Mouse (Mus musculus): ENCODE measurements around the gene Zdhhc14. TPM values are rescaled to one million over a fixed set of nuclear protein-coding genes. Genes with fewer than 3 reads are reported as not detected.

Zdhhc14 gene
- polyA plus RNA-seq, 1 experiment from 2014 or later = 9.2 TPM

DNA sequence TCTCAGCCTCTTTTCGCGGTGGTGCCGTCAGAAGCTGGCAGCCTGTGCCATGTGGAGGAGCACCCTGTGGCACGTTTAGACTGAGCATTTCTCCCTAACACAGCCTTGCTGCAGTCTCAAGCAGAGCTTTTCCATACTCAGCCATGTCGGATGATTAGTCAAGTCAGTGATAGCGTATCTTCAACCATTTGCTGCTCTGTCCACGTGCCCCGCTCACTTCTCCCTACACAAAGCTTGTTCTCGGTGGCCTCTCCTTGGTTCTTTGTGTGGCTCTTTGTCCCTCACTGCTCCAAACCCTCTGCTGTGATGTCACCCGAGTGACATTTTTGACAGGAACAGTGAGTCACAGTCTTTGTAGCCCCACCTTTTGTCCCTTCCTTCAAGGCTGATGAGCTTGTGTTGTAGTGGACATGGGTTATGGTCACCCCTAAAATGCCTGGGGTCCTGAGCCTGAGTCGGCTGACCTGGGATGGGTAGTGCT, 44.8 kb downstream of the Zdhhc14 start:
- Histone ChIP-seq H3K4me1 (ENCODE audit: control insufficient read depth, insufficient read depth, low read length) (no peaks in the 10 kb centered on the region), H3K36me3 (ENCODE audit: control insufficient read depth, insufficient read depth, low read length) (no peaks in the 10 kb centered on the region), H3K9ac (replicated peaks; ENCODE audit: low read length) (no peak overlapping the region), H3K4me2 (ENCODE audit: low read length) (no peak overlapping the region), H3K27me3 (ENCODE audit: control insufficient read depth, insufficient read depth, low read length) (no peaks in the 10 kb centered on the region), H3K27ac (replicated peaks; ENCODE audit: low read depth, low read length) (0 out of 2 replicates have a peak overlapping the region, but pooled peaks have one; percentile 38), H3K4me3 (replicated peaks; ENCODE audit: low read depth, low read length) (no peak overlapping the region), H3K9me3 (ENCODE audit: control insufficient read depth, low read length) (no peaks in the 10 kb centered on the region)
- ATAC-seq (ENCODE audit: low FRiP score, low TSS enrichment) = no peak
- 62% methylated on average over 11 of the region's 11 CpGs for WGBS
- peak; percentile 18 for DNase-seq

DNA sequence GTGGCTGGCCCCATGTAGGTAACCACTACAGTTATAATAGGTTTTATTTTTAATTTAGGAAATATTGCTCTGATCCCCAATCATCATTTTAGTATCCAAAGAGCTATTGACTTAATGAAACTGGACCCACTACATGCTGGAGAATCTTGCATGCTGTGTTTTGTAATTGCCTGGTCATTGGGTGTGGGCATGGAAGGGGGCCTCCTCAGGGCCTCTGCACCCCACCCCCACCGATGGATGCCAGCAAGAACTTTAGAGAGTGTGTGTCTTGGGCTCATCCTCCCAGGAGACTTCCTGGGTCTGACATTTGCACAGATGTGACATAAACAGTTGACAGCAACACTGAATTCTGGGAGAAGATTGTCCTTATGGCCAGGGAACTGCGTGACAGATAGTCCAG, 49.8 kb downstream of the Zdhhc14 start:
- Histone ChIP-seq H3K4me2 (ENCODE audit: low read length) (no peak overlapping the region), H3K4me1 (ENCODE audit: control insufficient read depth, insufficient read depth, low read length) (no peaks in the 10 kb centered on the region), H3K36me3 (ENCODE audit: control insufficient read depth, insufficient read depth, low read length) (no peaks in the 10 kb centered on the region), H3K9ac (replicated peaks; ENCODE audit: low read length) (no peak overlapping the region), H3K27me3 (ENCODE audit: control insufficient read depth, insufficient read depth, low read length) (no peaks in the 10 kb centered on the region), H3K9me3 (ENCODE audit: control insufficient read depth, low read length) (no peaks in the 10 kb centered on the region), H3K27ac (replicated peaks; ENCODE audit: low read depth, low read length) (no peak overlapping the region), H3K4me3 (replicated peaks; ENCODE audit: low read depth, low read length) (no peak overlapping the region)
- no peak for ATAC-seq (ENCODE audit: low FRiP score, low TSS enrichment)
- WGBS = 84% methylated on average over 2 of the region's 2 CpGs
- DNase-seq = no peak

DNA sequence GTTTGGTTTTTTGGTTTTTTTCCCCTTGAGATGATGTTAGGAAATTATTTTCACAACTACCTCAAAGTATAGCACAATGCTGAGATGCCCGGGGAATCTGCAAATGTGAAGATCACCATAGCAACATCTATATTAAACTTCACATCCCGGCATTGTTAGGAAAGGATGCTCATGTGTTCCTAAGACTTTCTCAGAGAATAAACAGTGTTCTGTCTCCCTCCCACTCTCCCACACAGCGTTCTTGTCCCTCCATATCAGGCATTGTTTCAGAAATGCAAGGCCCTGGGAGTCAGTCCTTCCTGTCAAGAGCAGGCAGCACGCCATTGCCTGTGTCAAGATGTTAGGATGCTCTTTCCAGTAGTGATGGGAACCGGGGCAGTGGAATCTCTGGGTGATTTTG, 51.7 kb downstream of the Zdhhc14 start:
- H3K4me2 ChIP-seq (ENCODE audit: low read length) = no peak overlapping the region
- H3K9ac ChIP-seq (replicated peaks; ENCODE audit: low read length) = no peak overlapping the region
- WGBS = 69% methylated on average over 5 of the region's 5 CpGs
- no peak overlapping the region for H3K4me3 ChIP-seq (replicated peaks; ENCODE audit: low read depth, low read length)
- no peak for ATAC-seq (ENCODE audit: low FRiP score, low TSS enrichment)
- H3K9me3 ChIP-seq (ENCODE audit: control insufficient read depth, low read length) = no peaks in the 10 kb centered on the region
- H3K27ac ChIP-seq (replicated peaks; ENCODE audit: low read depth, low read length) = no peak overlapping the region
- no peaks in the 10 kb centered on the region for H3K36me3 ChIP-seq (ENCODE audit: control insufficient read depth, insufficient read depth, low read length)
- DNase-seq = no peak
- H3K27me3 ChIP-seq (ENCODE audit: control insufficient read depth, insufficient read depth, low read length) = no peaks in the 10 kb centered on the region
- H3K4me1 ChIP-seq (ENCODE audit: control insufficient read depth, insufficient read depth, low read length) = no peaks in the 10 kb centered on the region

DNA sequence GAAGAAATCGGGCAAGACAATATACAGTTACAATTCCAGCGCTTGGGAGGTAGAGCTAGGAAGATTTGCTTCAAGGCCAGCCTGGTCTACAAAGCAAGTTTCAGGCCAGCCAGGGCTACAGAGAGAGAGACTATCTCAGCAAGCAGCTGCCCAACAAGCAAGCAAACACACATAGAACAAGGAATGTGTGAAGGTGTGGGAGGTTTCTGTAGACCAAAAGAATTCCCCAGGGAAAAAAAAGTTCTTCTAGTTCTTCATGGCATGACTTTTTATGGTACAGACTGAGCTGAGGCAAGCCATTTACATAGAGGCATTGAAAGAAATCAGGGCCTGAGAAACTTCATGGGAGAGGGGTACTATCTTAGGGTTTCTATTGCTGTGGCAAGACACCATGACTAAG, 52.7 kb downstream of the Zdhhc14 start:
- Histone ChIP-seq H3K9me3 (ENCODE audit: control insufficient read depth, low read length) (no peaks in the 10 kb centered on the region), H3K27me3 (ENCODE audit: control insufficient read depth, insufficient read depth, low read length) (no peaks in the 10 kb centered on the region), H3K36me3 (ENCODE audit: control insufficient read depth, insufficient read depth, low read length) (no peaks in the 10 kb centered on the region), H3K9ac (replicated peaks; ENCODE audit: low read length) (no peak overlapping the region), H3K4me3 (replicated peaks; ENCODE audit: low read depth, low read length) (no peak overlapping the region), H3K4me1 (ENCODE audit: control insufficient read depth, insufficient read depth, low read length) (no peaks in the 10 kb centered on the region), H3K4me2 (ENCODE audit: low read length) (no peak overlapping the region), H3K27ac (replicated peaks; ENCODE audit: low read depth, low read length) (no peak overlapping the region)
- 92% methylated on average over 2 of the region's 2 CpGs for WGBS
- DNase-seq = no peak
- no peak for ATAC-seq (ENCODE audit: low FRiP score, low TSS enrichment)

DNA sequence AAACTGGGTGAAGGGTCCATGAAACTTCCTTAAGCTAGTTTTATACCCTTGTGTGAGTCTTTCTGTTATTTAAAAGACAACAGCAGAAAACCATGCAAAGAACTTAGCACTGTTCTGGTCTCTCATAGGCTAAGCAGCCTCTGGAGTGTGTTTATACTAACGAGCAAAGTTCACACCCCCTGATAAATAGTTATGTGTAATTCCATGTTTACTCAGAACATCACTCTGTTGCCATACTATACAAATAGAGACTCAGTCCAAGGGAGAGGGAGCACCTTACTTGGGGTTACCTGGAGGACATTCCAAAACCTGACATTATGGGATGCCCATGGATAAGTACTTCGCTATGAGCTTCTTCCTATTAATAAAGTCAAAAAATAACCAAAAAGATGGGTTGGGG, 56.2 kb downstream of the Zdhhc14 start:
- no peak for ATAC-seq (ENCODE audit: low FRiP score, low TSS enrichment)
- no peaks in the 10 kb centered on the region for H3K27me3 ChIP-seq (ENCODE audit: control insufficient read depth, insufficient read depth, low read length)
- 92% methylated on average over 2 of the region's 2 CpGs for WGBS
- no peak for DNase-seq
- H3K36me3 ChIP-seq (ENCODE audit: control insufficient read depth, insufficient read depth, low read length) = no peaks in the 10 kb centered on the region
- no peak overlapping the region for H3K9ac ChIP-seq (replicated peaks; ENCODE audit: low read length)
- no peak overlapping the region for H3K27ac ChIP-seq (replicated peaks; ENCODE audit: low read depth, low read length)
- no peaks in the 10 kb centered on the region for H3K9me3 ChIP-seq (ENCODE audit: control insufficient read depth, low read length)
- no peaks in the 10 kb centered on the region for H3K4me1 ChIP-seq (ENCODE audit: control insufficient read depth, insufficient read depth, low read length)
- no peak overlapping the region for H3K4me3 ChIP-seq (replicated peaks; ENCODE audit: low read depth, low read length)
- no peak overlapping the region for H3K4me2 ChIP-seq (ENCODE audit: low read length)

DNA sequence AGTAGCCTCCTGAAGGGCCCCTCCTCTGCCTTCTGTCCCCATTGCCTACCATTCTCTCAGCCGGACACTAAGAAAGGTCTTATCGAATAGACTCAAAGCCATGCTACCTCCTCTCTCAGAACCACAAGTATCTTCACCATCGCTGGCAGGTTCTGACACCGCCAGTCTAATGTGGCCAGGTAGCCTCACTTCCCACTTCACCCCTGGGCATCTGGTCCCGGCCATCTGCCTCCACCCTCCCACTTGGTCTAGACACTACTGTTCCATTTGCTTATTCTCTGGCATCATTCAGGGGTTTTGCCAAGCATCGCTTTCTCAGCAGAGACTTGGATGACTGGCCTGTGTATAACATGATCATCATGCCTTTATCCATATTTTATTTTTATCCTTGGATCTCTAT, 57.1 kb downstream of the Zdhhc14 start:
- no peak overlapping the region for H3K4me2 ChIP-seq (ENCODE audit: low read length)
- WGBS = 95% methylated on average over 6 of the region's 6 CpGs

DNA sequence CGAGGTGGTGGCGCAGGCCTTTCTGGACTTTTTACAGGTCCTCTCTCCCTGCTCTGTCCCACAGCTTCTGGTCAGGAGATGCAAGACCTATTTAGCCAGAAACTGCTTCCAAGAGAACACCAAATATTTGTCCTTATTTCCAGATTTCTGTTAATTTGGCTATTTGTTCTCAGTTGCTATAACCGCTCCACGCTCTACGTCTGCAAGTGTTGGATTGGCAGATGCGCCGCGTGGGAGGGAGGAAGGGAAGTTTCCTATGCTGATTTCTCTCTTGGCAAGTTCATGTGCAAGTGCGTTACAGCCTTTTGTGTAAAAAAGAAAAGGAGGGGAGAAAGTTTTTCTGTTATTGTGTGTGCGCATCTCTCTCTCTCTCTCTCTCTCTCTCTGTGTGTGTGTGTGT, 58.1 kb downstream of the Zdhhc14 start:
- no peaks in the 10 kb centered on the region for H3K4me1 ChIP-seq (ENCODE audit: control insufficient read depth, insufficient read depth, low read length)
- DNase-seq (no peak), ATAC-seq (ENCODE audit: low FRiP score, low TSS enrichment) (no peak)
- H3K4me3 ChIP-seq (replicated peaks; ENCODE audit: low read depth, low read length) = no peak overlapping the region
- no peaks in the 10 kb centered on the region for H3K27me3 ChIP-seq (ENCODE audit: control insufficient read depth, insufficient read depth, low read length)
- no peaks in the 10 kb centered on the region for H3K36me3 ChIP-seq (ENCODE audit: control insufficient read depth, insufficient read depth, low read length)
- H3K27ac ChIP-seq (replicated peaks; ENCODE audit: low read depth, low read length) = no peak overlapping the region
- no peak overlapping the region for H3K9ac ChIP-seq (replicated peaks; ENCODE audit: low read length)
- 90% methylated on average over 10 of the region's 10 CpGs for whole genome bisulfite sequencing
- no peak overlapping the region for H3K4me2 ChIP-seq (ENCODE audit: low read length)
- H3K9me3 ChIP-seq (ENCODE audit: control insufficient read depth, low read length) = no peaks in the 10 kb centered on the region

More for the DNA sequence above, 57.1 kb downstream of the Zdhhc14 start:
- no peak for DNase-seq
- H3K27ac ChIP-seq (replicated peaks; ENCODE audit: low read depth, low read length) = no peak overlapping the region
- no peaks in the 10 kb centered on the region for H3K36me3 ChIP-seq (ENCODE audit: control insufficient read depth, insufficient read depth, low read length)
- no peaks in the 10 kb centered on the region for H3K27me3 ChIP-seq (ENCODE audit: control insufficient read depth, insufficient read depth, low read length)
- H3K4me1 ChIP-seq (ENCODE audit: control insufficient read depth, insufficient read depth, low read length) = no peaks in the 10 kb centered on the region
- H3K4me3 ChIP-seq (replicated peaks; ENCODE audit: low read depth, low read length) = no peak overlapping the region
- H3K9me3 ChIP-seq (ENCODE audit: control insufficient read depth, low read length) = no peaks in the 10 kb centered on the region
- H3K9ac ChIP-seq (replicated peaks; ENCODE audit: low read length) = no peak overlapping the region
- no peak for ATAC-seq (ENCODE audit: low FRiP score, low TSS enrichment)

DNA sequence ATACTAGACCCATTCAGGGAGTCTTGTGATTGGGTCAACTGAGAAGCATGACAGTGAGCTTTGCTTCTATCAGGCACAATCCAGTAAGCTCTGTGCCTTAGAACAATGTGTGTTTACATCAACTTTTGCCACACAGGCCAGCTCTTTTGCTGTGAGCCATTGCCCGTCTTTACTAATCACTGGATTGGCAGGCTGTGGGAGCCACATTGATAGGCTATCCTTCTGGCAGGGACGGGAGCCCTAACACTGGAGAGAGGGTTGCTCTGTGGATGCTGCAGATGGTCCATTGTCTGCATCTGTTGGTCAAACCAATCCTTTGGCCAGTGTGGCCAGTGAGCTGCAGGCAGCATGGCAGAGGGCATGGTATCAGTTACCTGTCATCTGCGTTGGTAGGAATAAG, 58.8 kb downstream of the Zdhhc14 start:
- Histone ChIP-seq H3K36me3 (ENCODE audit: control insufficient read depth, insufficient read depth, low read length) (no peaks in the 10 kb centered on the region), H3K4me3 (replicated peaks; ENCODE audit: low read depth, low read length) (no peak overlapping the region), H3K4me1 (ENCODE audit: control insufficient read depth, insufficient read depth, low read length) (no peaks in the 10 kb centered on the region), H3K4me2 (ENCODE audit: low read length) (no peak overlapping the region), H3K27ac (replicated peaks; ENCODE audit: low read depth, low read length) (no peak overlapping the region), H3K9me3 (ENCODE audit: control insufficient read depth, low read length) (no peaks in the 10 kb centered on the region), H3K27me3 (ENCODE audit: control insufficient read depth, insufficient read depth, low read length) (no peaks in the 10 kb centered on the region), H3K9ac (replicated peaks; ENCODE audit: low read length) (no peak overlapping the region)
- no peak for ATAC-seq (ENCODE audit: low FRiP score, low TSS enrichment)
- 81% methylated on average over 3 of the region's 3 CpGs for WGBS
- DNase-seq = no peak

DNA sequence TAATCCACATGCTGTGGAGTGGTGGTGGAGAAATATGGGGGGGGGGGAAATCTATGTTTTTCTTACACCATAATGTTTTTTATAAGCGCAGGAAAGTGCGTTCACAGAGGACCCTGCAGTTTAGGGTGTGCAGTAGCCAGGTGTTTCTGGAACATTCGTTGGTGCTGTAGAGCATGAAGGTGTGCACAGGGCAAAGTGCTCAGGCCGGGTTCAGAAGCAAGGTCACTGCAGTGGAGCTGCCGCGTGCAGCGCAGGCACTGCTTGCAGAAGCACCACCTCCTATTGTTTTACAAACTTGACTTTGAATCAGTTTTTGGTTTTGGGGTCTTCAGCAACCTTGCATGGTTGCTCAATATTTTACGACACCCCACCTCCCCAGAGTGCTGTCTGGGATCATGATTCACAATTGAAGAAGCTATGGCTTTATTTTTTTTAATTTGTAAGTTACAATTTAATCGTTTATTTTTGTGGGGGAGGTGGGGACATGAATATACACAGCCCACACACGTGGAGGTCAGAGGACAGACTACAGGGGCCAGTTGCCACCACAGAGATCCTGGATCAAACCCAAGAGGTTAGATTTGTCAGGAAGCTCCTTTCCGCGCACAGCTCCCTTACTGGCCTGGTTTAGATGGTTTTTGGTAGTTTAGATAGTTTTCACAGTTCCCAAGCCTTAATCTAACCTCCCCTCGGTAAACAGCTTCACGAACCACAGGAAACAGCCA, 59.8 kb downstream of the Zdhhc14 start:
- no peak for ATAC-seq (ENCODE audit: low FRiP score, low TSS enrichment)
- Histone ChIP-seq H3K4me1 (ENCODE audit: control insufficient read depth, insufficient read depth, low read length) (no peaks in the 10 kb centered on the region), H3K27me3 (ENCODE audit: control insufficient read depth, insufficient read depth, low read length) (no peaks in the 10 kb centered on the region), H3K27ac (replicated peaks; ENCODE audit: low read depth, low read length) (no peak overlapping the region), H3K9ac (replicated peaks; ENCODE audit: low read length) (no peak overlapping the region), H3K4me2 (ENCODE audit: low read length) (no peak overlapping the region), H3K36me3 (ENCODE audit: control insufficient read depth, insufficient read depth, low read length) (no peaks in the 10 kb centered on the region), H3K9me3 (ENCODE audit: control insufficient read depth, low read length) (no peaks in the 10 kb centered on the region), H3K4me3 (replicated peaks; ENCODE audit: low read depth, low read length) (no peak overlapping the region)
- no peak for DNase-seq
- 80% methylated on average over 14 of the region's 14 CpGs for WGBS

Data from midbrain, embryonic 14.5 days (tissue).